In genomic region chr8:11801571-11801970, GRCm38 (mm10) we compare ENCODE assay signal across 24 mouse cellular contexts. TPM values are rescaled to one million over a fixed set of nuclear protein-coding genes. Genes with fewer than 3 reads are reported as not detected.
DNase-seq lines count a peak whose midpoint lies in the region; ATAC-seq and TF ChIP-seq lines count a peak whose summit lies in the region.
"Had no signal": no experiment of that assay in that cellular context is flagged by ENCODE, and none has a peak within 500 bp of the region (broad histone marks: within the 10 kb centered on the region; RNA-seq: fewer than 3 reads in every experiment).

No protein-coding gene starts in this region.

- no peak overlapping the region for H3K4me2 ChIP-seq in heart, embryonic 15.5 days
- no peak overlapping the region for H3K4me2 ChIP-seq in lung, postnatal 0 days (replicated peaks; ENCODE audit: low read depth, low read length)
- H3K4me2 ChIP-seq in limb, embryonic 14.5 days (replicated peaks; ENCODE audit: low read depth, low read length, severe bottlenecking) = no peak overlapping the region
- H3K4me2 ChIP-seq: hindbrain, embryonic 12.5 days; limb, embryonic 13.5 days; neural tube, embryonic 15.5 days had no signal

- H3K27me3 ChIP-seq in heart, embryonic 15.5 days = no peaks in the 10 kb centered on the region
- no peaks in the 10 kb centered on the region for H3K27me3 ChIP-seq in lung, postnatal 0 days (replicated peaks; ENCODE audit: insufficient read depth, low read length)
- no peaks in the 10 kb centered on the region for H3K27me3 ChIP-seq in Patski
- H3K27me3 ChIP-seq in limb, embryonic 14.5 days (ENCODE audit: control insufficient read depth, insufficient read depth, low read length) = no peaks in the 10 kb centered on the region
- H3K27me3 ChIP-seq: CH12.LX; hindbrain, embryonic 12.5 days; limb, embryonic 13.5 days; neural tube, embryonic 15.5 days had no signal

- H3K27ac ChIP-seq in heart, embryonic 15.5 days = peak overlapping the region; percentile 13; the same call in 1 of the 2 replicates
- H3K27ac ChIP-seq in lung, postnatal 0 days (ENCODE audit: low read length) = 0 out of 2 replicates have a peak overlapping the region, but pooled peaks have one; percentile 26
- peak overlapping the region; percentile 63; the same call in 1 of the 2 replicates for H3K27ac ChIP-seq in limb, embryonic 14.5 days (replicated peaks; ENCODE audit: low read depth, low read length)
- H3K27ac ChIP-seq: heart, adult 2 months; hindbrain, embryonic 12.5 days; left cerebral cortex, adult 2 months; limb, embryonic 13.5 days; midbrain, embryonic 10.5 days; neural tube, embryonic 15.5 days had no signal

- CTCF ChIA-PET in Patski (lab: Charles Lee) = interaction anchor here (2.3 kb wide), 1 partner anchor 10 kb away, joined by 8 read pairs; no protein-coding TSS in a partner anchor

- H3K36me3 ChIP-seq in heart, embryonic 15.5 days = peaks cover 23% of the 10 kb centered on the region
- peaks cover 23% of the 10 kb centered on the region; the same call in 1 of the 2 replicates for H3K36me3 ChIP-seq in lung, postnatal 0 days (ENCODE audit: insufficient read depth, low read length)
- H3K36me3 ChIP-seq in limb, embryonic 14.5 days (ENCODE audit: control insufficient read depth, insufficient read depth, low read length) = peaks cover 56% of the 10 kb centered on the region

- H3K4me3 ChIP-seq in heart, embryonic 15.5 days = no peak overlapping the region
- no peak overlapping the region for H3K4me3 ChIP-seq in lung, postnatal 0 days (ENCODE audit: low read depth, low read length)
- no peak overlapping the region for H3K4me3 ChIP-seq in limb, embryonic 14.5 days (replicated peaks; ENCODE audit: low read length)
- H3K4me3 ChIP-seq: heart, adult 2 months; hindbrain, embryonic 12.5 days; left cerebral cortex, adult 2 months; limb, embryonic 13.5 days; midbrain, embryonic 10.5 days; myocyte; neural tube, embryonic 15.5 days had no signal

- 41% methylated on average over 8 of the region's 8 CpGs for WGBS in heart, embryonic 15.5 days
- WGBS in lung, postnatal 0 days = 42% methylated on average over 8 of the region's 8 CpGs
- 49% methylated on average over 8 of the region's 8 CpGs for WGBS in limb, embryonic 14.5 days

- no peak for TF ChIP-seq EP300 in lung, postnatal 0 days (IDR thresholded peaks at IDR 0.05)

- POLR2A ChIA-PET in Patski (lab: Charles Lee) = no interaction called here

- H3K9ac ChIP-seq in heart, embryonic 15.5 days = no peak overlapping the region
- no peak overlapping the region for H3K9ac ChIP-seq in lung, postnatal 0 days (replicated peaks; ENCODE audit: low read depth)
- H3K9ac ChIP-seq in limb, embryonic 14.5 days (ENCODE audit: low read depth, low read length, severe bottlenecking) = no peak overlapping the region; the same call in 1 of the 2 replicates
- H3K9ac ChIP-seq: hindbrain, embryonic 12.5 days; limb, embryonic 13.5 days; neural tube, embryonic 15.5 days had no signal

- H3K4me1 ChIP-seq in heart, embryonic 15.5 days (replicated peaks) = peaks cover 30% of the 10 kb centered on the region
- no peaks in the 10 kb centered on the region for H3K4me1 ChIP-seq in lung, postnatal 0 days (ENCODE audit: insufficient read depth, low read depth, low read length)
- H3K4me1 ChIP-seq in limb, embryonic 14.5 days (ENCODE audit: control insufficient read depth, insufficient read depth, low read length) = no peaks in the 10 kb centered on the region

- no peak for ATAC-seq in heart, embryonic 15.5 days (replicated peaks; ENCODE audit: insufficient number of reproducible peaks, insufficient read depth, low FRiP score, low read depth)
- peak; percentile 26 for ATAC-seq in lung, postnatal 0 days
- peak; percentile 51 for ATAC-seq in Patski
- no peak for ATAC-seq in limb, embryonic 14.5 days (ENCODE audit: low FRiP score, low read depth)
- ATAC-seq: inflammation-experienced regulatory T-cells, adult 6 months had no signal

- no peak for TF ChIP-seq CTCF in lung, postnatal 0 days (IDR thresholded peaks at IDR 0.05)
- TF ChIP-seq CTCF in Patski (IDR thresholded peaks at IDR 0.05) = no peak

- in situ Hi-C loops in Patski (cut with MboI; ENCODE audit: low pct_unique_long_range_greater_than_20kb) = no loop called here

- no peaks in the 10 kb centered on the region for H3K9me3 ChIP-seq in heart, embryonic 15.5 days (replicated peaks)
- no peaks in the 10 kb centered on the region for H3K9me3 ChIP-seq in lung, postnatal 0 days (ENCODE audit: low read length)
- H3K9me3 ChIP-seq in limb, embryonic 14.5 days (ENCODE audit: control insufficient read depth, low read length) = no peaks in the 10 kb centered on the region
- H3K9me3 ChIP-seq: hindbrain, embryonic 12.5 days; limb, embryonic 13.5 days; midbrain, embryonic 10.5 days; neural tube, embryonic 15.5 days had no signal

- TF ChIP-seq POLR2A in limb, embryonic 14.5 days (IDR thresholded peaks at IDR 0.05; ENCODE audit: borderline replicate concordance, extremely low read depth, insufficient read depth, insufficient read length) = no peak

- DNase-seq in heart, adult 11 months = no peak
- DNase-seq in lung, postnatal 0 days (ENCODE audit: low spot score) = peak; percentile 44
- DNase-seq in lung, postnatal 10 days = no peak
- no peak for DNase-seq in Patski (ENCODE audit: low read depth, low spot score)
- DNase-seq in limb, embryonic 14.5 days (ENCODE audit: low spot score) = peak; percentile 35
- DNase-seq in gastrocnemius, adult 18-20 months (ENCODE audit: low spot score) = no peak
- no peak for DNase-seq in embryo, embryonic 10 days (ENCODE audit: low spot score)
- DNase-seq: adrenal gland, postnatal 25 days; cerebellum, adult 9-10 months; gastrocnemius, postnatal 10 days; heart, adult 2 months; kidney, adult 8-10 months; lung, postnatal 4 days; right cerebral cortex, postnatal 25 days had no signal

RNA-seq across cellular contexts. Expression of gene Tex29, which starts 38.7 kb away (rescaled TPM):
- polyA plus RNA-seq in heart, embryonic 15.5 days (2015; fragmentation: Nextera tagmentation; extraction: Ambion mirVana) = 0.36 and 0.55 TPM in 2 replicates
- polyA plus RNA-seq in lung, postnatal 0 days (2015; fragmentation: Nextera tagmentation; extraction: Ambion mirVana) = 0.20 TPM in 1 of 2 replicates, not detected in the other
- not detected for polyA plus RNA-seq in Patski (2021)
- polyA plus RNA-seq in limb, embryonic 14.5 days (2012; rRNA removed) = 0.23 TPM in 1 of 2 replicates, not detected in the other
- 0.25 TPM in 1 of 2 replicates, not detected in the other for polyA plus RNA-seq in limb, embryonic 14.5 days (2014; fragmentation: Nextera tagmentation; extraction: Ambion mirVana)
- total RNA-seq in gastrocnemius, adult 18-20 months (2021) = not detected
- total RNA-seq: adrenal gland, postnatal 25 days; CH12.LX; gastrocnemius, postnatal 10 days; heart, adult 2 months had no signal
- polyA plus RNA-seq: heart, adult 2 months; inflammation-experienced regulatory T-cells, adult 6 months; liver, embryonic 16.5 days; myocyte had no signal

Comparison
In these comparisons a context has a peak if more than half of its experiments do, and no peak if none do; other contexts are left out.
1. DNase-seq: peak in lung, postnatal 0 days (single experiment) and limb, embryonic 14.5 days (single experiment); none in heart, adult 11 months (single experiment), lung, postnatal 10 days (single experiment), Patski (single experiment), gastrocnemius, adult 18-20 months (single experiment) and embryo, embryonic 10 days (single experiment).
2. ATAC-seq: peak in lung, postnatal 0 days (single experiment) and Patski (single experiment); none in heart, embryonic 15.5 days (single experiment) and limb, embryonic 14.5 days (single experiment).
3. H3K27ac ChIP-seq: peak in every context shown above with its lines; median percentile 63 in limb, embryonic 14.5 days; 26 in lung, postnatal 0 days; 13 in heart, embryonic 15.5 days.